Mouse (Mus musculus): ENCODE data around the gene Foxo3. TPM values are rescaled to one million over a fixed set of nuclear protein-coding genes. Genes with fewer than 3 reads are reported as not detected.

Foxo3 gene
- 29.3 and 30.2 TPM in 2 replicates for polyA plus RNA-seq (2011; ENCODE audit: insufficient read length, low read depth, missing spikeins)

DNA sequence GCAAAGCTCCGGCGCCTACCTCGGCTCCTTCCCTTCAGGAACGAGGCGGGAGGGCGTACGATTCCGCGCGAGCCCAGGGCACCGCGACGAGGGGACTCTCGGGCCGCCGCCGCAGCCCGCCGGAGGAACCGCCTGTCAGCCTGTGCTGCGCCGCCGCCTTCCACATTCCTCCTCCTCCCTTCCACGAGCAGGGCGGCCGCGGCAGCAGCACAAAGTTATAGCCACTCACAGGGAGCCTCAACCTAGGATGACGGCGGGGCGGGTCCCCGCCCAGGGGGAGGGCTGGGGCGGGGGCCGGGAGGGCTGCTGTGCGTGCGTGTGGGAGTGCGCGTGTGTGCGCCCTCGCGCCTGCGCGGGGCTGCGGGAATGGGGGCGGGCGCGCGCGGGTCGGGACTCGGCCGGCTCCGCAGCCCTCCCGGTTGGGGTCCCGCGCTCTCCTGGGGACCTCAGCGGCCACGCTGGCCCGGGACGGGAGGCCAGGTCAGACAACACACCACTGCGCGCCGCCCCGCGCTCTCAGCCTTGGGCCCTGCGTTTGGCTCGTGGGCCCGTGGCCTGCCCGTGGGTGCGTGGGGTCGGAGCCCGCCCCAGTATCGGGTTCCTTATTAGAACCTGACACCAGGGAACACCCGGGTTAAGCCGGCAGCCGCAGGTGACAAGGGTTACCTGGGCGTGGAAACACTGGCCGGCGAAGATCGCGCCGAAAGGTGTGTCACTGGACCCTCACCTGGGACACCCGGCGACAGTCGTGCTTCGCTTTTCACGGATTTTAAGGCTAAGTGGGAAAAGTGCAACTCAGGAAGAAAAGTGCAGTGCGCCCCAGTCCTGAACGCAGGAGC is at the start of gene Foxo3:
TSS of gene Foxo3 (minus strand) at position 249 of the 839 bp plus-strand sequence.
- TF ChIP-seq POLR2A (IDR thresholded peaks at IDR 0.05; ENCODE audit: low read depth, low read length) (peak; percentile 90), CTCF (IDR thresholded peaks at IDR 0.05; ENCODE audit: borderline replicate concordance, insufficient read depth, low read length) (no peak)
- no peaks in the 10 kb centered on the region for H3K4me1 ChIP-seq (ENCODE audit: control insufficient read depth, insufficient read depth, low read length)
- peak within 1 kb of the TSS; percentile 74 for H3K4me3 ChIP-seq (ENCODE audit: insufficient read depth, low read length)
- H3K27ac ChIP-seq (ENCODE audit: insufficient read depth, low read length): peak within 1 kb of the TSS; percentile 79

DNA sequence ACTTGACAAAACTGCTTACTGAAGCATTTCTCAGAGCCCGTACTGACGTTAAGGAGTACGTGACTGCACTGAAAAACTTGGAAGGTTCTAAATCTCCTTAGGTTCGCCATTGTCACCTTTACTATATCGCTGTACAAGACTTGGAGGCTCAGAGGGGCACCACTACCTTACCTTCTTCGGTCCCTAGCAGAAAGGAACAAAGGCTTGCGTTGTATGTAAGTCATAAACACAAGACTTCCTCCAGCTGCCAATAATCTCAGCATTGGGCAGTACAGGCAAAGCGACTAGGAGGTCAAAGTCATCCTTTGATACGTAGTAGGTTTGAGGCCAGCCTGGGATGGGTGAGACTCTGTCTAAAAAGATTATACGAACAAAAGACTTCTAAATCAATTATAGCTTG is 48.8 kb upstream of the Foxo3 start:
- Histone ChIP-seq H3K27ac (ENCODE audit: insufficient read depth, low read length) (no peak overlapping the region), H3K4me3 (ENCODE audit: insufficient read depth, low read length) (no peak overlapping the region), H3K4me1 (ENCODE audit: control insufficient read depth, insufficient read depth, low read length) (no peaks in the 10 kb centered on the region)
- TF ChIP-seq POLR2A (IDR thresholded peaks at IDR 0.05; ENCODE audit: low read depth, low read length): no peak
- TF ChIP-seq CTCF (IDR thresholded peaks at IDR 0.05; ENCODE audit: borderline replicate concordance, insufficient read depth, low read length): no peak

DNA sequence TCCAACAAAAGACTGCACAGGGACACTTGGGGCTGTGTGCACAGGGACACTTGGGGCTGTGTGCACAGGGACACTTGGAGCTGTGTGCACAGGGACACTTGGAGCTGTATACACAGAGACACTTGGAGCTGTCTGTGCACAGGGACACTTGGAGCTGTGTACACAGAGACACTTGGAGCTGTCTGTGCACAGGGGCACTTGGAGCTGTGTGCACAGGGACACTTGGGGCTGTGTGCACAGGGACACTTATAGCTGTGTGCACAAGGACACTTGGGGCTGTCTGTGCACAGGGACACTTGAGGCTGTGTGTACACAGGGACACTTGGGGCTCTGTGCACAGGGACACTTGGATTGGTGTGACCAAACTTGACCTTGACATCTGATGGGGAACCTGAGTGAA is 47.4 kb upstream of the Foxo3 start:
- no peaks in the 10 kb centered on the region for H3K4me1 ChIP-seq (ENCODE audit: control insufficient read depth, insufficient read depth, low read length)
- TF ChIP-seq POLR2A (IDR thresholded peaks at IDR 0.05; ENCODE audit: low read depth, low read length) (no peak), CTCF (IDR thresholded peaks at IDR 0.05; ENCODE audit: borderline replicate concordance, insufficient read depth, low read length) (no peak)
- no peak overlapping the region for H3K4me3 ChIP-seq (ENCODE audit: insufficient read depth, low read length)
- H3K27ac ChIP-seq (ENCODE audit: insufficient read depth, low read length): no peak overlapping the region

DNA sequence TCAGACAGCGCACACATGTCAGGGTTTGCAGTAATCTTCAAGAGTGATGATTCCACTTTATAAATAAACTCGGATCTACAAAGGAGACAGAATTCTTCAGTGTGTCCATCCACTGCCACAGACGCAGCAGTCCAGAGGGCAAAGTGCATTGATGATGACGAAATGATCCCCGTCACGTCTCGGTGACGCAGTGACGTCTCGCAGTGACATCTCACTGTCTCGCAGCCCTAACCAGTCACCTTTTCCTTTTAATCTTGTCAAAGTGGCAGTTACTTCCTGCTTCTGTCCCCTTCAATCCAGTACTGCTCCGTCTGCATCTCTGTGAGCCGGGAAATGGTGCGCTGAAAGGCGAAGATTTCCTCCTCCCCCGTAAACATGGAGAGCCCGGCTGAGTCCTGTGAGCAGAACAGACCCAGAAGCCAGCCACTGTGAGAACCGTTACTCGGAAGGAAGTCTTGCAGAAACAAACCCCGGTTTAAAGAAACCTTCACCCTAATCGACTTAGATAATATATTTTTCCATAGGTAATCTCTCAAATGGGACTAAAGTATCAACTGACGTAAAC is 36.7 kb upstream of the Foxo3 start:
- Histone ChIP-seq H3K4me3 (ENCODE audit: insufficient read depth, low read length) (no peak overlapping the region), H3K27ac (ENCODE audit: insufficient read depth, low read length) (no peak overlapping the region), H3K4me1 (ENCODE audit: control insufficient read depth, insufficient read depth, low read length) (no peaks in the 10 kb centered on the region)
- TF ChIP-seq CTCF (IDR thresholded peaks at IDR 0.05; ENCODE audit: borderline replicate concordance, insufficient read depth, low read length) (no peak), POLR2A (IDR thresholded peaks at IDR 0.05; ENCODE audit: low read depth, low read length) (no peak)

DNA sequence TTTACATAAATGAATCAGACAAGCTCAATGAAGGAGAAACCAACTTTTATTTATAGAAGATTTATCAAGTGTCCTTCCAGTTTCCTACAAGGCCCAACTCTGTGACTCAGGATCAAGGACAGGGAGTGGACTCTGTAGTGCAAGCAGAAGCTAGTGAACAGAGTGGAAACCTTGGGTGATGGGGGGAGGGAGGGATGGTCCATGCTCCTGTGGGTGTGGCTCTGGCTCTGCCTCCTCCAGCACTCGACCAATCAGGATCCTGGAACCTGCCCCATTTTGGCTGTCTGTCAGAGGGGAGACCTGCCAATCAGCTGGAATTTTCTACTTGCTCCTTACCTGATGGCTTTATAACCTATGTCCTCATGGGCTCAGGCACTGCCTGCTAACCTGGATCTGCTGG is 36.0 kb upstream of the Foxo3 start:
- no peak for TF ChIP-seq CTCF (IDR thresholded peaks at IDR 0.05; ENCODE audit: borderline replicate concordance, insufficient read depth, low read length)
- TF ChIP-seq POLR2A (IDR thresholded peaks at IDR 0.05; ENCODE audit: low read depth, low read length): no peak
- Histone ChIP-seq H3K4me3 (ENCODE audit: insufficient read depth, low read length) (no peak overlapping the region), H3K4me1 (ENCODE audit: control insufficient read depth, insufficient read depth, low read length) (no peaks in the 10 kb centered on the region), H3K27ac (ENCODE audit: insufficient read depth, low read length) (no peak overlapping the region)

DNA sequence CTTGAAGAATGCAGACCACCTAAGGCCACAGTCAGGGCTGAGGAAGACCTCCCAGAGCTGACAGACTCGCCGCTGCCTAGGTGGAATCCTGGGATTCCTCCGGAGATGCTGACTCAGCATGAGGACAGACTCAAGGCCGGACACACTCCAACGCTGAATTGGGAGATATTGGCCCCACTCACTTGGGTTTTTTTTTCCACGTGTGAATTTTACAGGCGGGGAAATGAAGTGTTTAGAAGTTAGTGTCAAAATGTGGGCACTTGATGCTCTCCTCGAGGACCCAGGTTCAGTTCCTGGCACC is 32.1 kb upstream of the Foxo3 start:
- TF ChIP-seq CTCF (IDR thresholded peaks at IDR 0.05; ENCODE audit: borderline replicate concordance, insufficient read depth, low read length): no peak
- TF ChIP-seq POLR2A (IDR thresholded peaks at IDR 0.05; ENCODE audit: low read depth, low read length): no peak
- no peak overlapping the region for H3K27ac ChIP-seq (ENCODE audit: insufficient read depth, low read length)
- no peaks in the 10 kb centered on the region for H3K4me1 ChIP-seq (ENCODE audit: control insufficient read depth, insufficient read depth, low read length)
- peak overlapping the region; percentile 30 for H3K4me3 ChIP-seq (ENCODE audit: insufficient read depth, low read length)

DNA sequence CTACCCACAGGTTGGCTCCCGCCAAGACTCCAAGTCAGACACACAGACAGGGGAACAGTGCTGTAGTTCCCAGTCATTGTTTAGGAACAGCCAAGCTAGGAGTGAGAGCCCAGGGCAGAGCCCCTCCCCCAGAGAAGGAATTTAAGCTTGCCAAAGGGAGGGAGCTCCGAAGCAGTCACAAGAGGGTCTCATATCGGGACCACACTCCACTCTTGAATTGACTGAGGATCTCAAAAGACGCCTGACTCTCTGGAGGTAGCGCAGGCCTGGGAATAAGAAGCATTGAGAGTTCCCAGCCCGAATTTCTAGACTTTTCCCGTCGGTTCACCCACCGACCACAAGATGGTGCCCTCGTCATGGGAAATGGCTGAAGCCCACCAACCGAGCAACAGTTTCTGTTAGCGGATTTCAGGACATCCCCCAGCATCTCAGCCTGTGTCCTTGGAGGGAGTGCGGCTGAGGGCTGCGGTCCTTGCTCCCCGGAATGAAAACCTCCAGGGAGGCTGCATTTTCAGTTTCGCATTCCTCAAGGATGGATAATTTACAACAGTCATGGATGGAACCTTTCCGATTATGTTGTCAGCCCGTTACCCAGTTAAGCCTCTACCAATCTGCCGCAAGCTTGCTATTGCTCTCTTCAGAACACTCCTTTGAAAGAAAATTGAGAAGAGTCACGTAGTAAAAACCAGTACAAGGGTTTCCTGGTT is 31.6 kb upstream of the Foxo3 start:
- H3K4me3 ChIP-seq (ENCODE audit: insufficient read depth, low read length): peak overlapping the region; percentile 30

DNA sequence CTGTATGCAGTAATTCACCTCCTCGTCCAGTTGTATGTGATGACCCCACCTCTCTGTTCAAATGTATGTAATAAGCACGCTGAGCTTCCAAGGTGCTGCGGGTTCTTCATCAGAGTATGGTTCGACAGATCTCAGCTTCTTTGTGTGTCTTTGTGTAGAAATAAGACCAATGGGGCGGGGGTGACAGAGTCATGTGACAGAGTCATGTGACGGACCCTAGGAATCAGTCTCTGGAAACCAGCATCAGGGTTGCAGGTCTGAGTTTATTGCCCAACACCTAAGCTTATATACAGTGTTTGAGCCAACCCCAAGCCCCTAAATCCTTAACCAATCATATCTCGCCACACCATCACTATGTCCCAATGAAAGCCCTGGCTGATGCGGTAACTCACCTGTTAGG is 29.9 kb upstream of the Foxo3 start:
- TF ChIP-seq POLR2A (IDR thresholded peaks at IDR 0.05; ENCODE audit: low read depth, low read length) (no peak), CTCF (IDR thresholded peaks at IDR 0.05; ENCODE audit: borderline replicate concordance, insufficient read depth, low read length) (no peak)
- no peak overlapping the region for H3K27ac ChIP-seq (ENCODE audit: insufficient read depth, low read length)
- H3K4me3 ChIP-seq (ENCODE audit: insufficient read depth, low read length): no peak overlapping the region
- H3K4me1 ChIP-seq (ENCODE audit: control insufficient read depth, insufficient read depth, low read length): no peaks in the 10 kb centered on the region

More for the DNA sequence above, 31.6 kb upstream of the Foxo3 start:
- Histone ChIP-seq H3K27ac (ENCODE audit: insufficient read depth, low read length) (no peak overlapping the region), H3K4me1 (ENCODE audit: control insufficient read depth, insufficient read depth, low read length) (no peaks in the 10 kb centered on the region)
- TF ChIP-seq CTCF (IDR thresholded peaks at IDR 0.05; ENCODE audit: borderline replicate concordance, insufficient read depth, low read length) (peak; percentile 73; the same call in 1 of the 2 replicates), POLR2A (IDR thresholded peaks at IDR 0.05; ENCODE audit: low read depth, low read length) (no peak)

DNA sequence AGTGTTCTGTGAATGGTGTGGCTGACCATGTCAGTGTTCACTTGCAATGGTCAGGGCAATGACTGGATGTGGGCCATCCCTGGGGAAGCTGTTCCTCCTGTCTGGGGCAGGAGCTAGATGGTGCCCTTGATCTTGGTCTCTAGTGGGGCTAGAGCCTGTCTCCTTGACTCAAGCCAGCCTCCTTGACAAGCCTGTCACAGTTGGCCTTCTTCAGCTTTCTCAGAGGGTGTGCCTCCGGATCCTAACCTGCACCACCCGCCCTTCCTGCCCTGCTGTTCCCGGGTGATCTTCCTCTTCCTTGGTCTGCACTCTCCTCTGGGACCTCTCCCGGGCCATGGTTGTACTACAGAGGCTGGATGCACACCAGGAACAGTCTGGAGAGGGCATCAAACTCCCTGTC is 24.2 kb upstream of the Foxo3 start:
- no peak overlapping the region for H3K4me3 ChIP-seq (ENCODE audit: insufficient read depth, low read length)
- peaks cover 2% of the 10 kb centered on the region for H3K4me1 ChIP-seq (ENCODE audit: control insufficient read depth, insufficient read depth, low read length)
- H3K27ac ChIP-seq (ENCODE audit: insufficient read depth, low read length): no peak overlapping the region
- TF ChIP-seq CTCF (IDR thresholded peaks at IDR 0.05; ENCODE audit: borderline replicate concordance, insufficient read depth, low read length): no peak
- no peak for TF ChIP-seq POLR2A (IDR thresholded peaks at IDR 0.05; ENCODE audit: low read depth, low read length)

DNA sequence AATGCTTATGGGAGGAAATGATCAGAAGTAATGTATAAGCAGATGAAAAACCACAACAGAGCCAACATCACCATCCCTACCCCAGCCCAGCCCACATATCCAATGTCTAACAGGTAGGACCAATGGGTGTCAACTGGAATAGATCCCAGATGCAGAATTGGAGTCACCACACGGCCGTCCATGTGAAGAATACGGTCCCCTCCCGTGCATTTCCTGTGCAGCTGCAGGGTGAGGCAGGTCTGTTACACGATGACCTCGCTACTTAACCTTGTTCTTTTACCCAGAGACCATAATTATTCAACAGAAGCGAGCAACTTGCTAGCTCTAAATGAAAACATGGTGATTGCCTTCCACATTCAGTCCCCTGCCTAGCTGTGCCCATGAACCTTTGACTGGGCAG is 23.4 kb upstream of the Foxo3 start:
- Histone ChIP-seq H3K27ac (ENCODE audit: insufficient read depth, low read length) (no peak overlapping the region), H3K4me1 (ENCODE audit: control insufficient read depth, insufficient read depth, low read length) (peaks cover 2% of the 10 kb centered on the region), H3K4me3 (ENCODE audit: insufficient read depth, low read length) (no peak overlapping the region)
- TF ChIP-seq CTCF (IDR thresholded peaks at IDR 0.05; ENCODE audit: borderline replicate concordance, insufficient read depth, low read length) (no peak), POLR2A (IDR thresholded peaks at IDR 0.05; ENCODE audit: low read depth, low read length) (no peak)

Data from embryonic fibroblast, embryonic 13.5 days (primary cell).